Mouse (Mus musculus) adrenal gland, postnatal 10 days (tissue): ENCODE data around the gene Camk2d. TPM values are rescaled to one million over a fixed set of nuclear protein-coding genes. Genes with fewer than 3 reads are reported as not detected.

Experiments used
- DNase-seq: peaks from one replicate; pipeline ENCODE4 v3.0.0; 2021; ENCODE audit warnings: mixed read lengths
- total RNA-seq, 2 experiments: library from RNA; stranded (reverse); gene quantifications; 2 replicates each; pipeline ENCODE4 v1.2.3; 2021

Gene Camk2d
- total RNA-seq, 2 experiments from 2014 or later: 65.2 to 73.8 TPM

GRCm38 (mm10) chr3:126691565-126691964 is 95.5 kb downstream of the Camk2d start:
- no peak for DNase-seq

GRCm38 (mm10) chr3:126692797-126693196 is 96.7 kb downstream of the Camk2d start:
- DNase-seq: no peak

- peak; percentile 49 for DNase-seq
Measured at GRCm38 (mm10) chr3:126693302-126693701, 97.2 kb downstream of the Camk2d start.

- DNase-seq: peak; percentile 77
Measured at GRCm38 (mm10) chr3:126695456-126696293, 99.6 kb downstream of the Camk2d start.

GRCm38 (mm10) chr3:126696620-126697019 is 100.5 kb downstream of the Camk2d start:
- no peak for DNase-seq

- DNase-seq: no peak
Measured at GRCm38 (mm10) chr3:126699740-126700139, 103.6 kb downstream of the Camk2d start.

- no peak for DNase-seq
Measured at GRCm38 (mm10) chr3:126701067-126701466, 105.0 kb downstream of the Camk2d start.

- DNase-seq: no peak
Measured at GRCm38 (mm10) chr3:126701586-126701985, 105.5 kb downstream of the Camk2d start.

- DNase-seq: no peak
Measured at GRCm38 (mm10) chr3:126705490-126705889, 109.4 kb downstream of the Camk2d start.

GRCm38 (mm10) chr3:126714281-126714680 is 118.2 kb downstream of the Camk2d start:
- DNase-seq: no peak

GRCm38 (mm10) chr3:126723021-126723449 is 126.9 kb downstream of the Camk2d start:
- DNase-seq: peak; percentile 34

- no peak for DNase-seq
Measured at GRCm38 (mm10) chr3:126723458-126723857, 127.4 kb downstream of the Camk2d start.

- DNase-seq: no peak
Measured at GRCm38 (mm10) chr3:126725647-126726046, 129.5 kb downstream of the Camk2d start.

GRCm38 (mm10) chr3:126727387-126727786 is 131.3 kb downstream of the Camk2d start:
- no peak for DNase-seq

GRCm38 (mm10) chr3:126730411-126730810 is 134.3 kb downstream of the Camk2d start:
- DNase-seq: no peak

GRCm38 (mm10) chr3:126732323-126732722 is 136.2 kb downstream of the Camk2d start:
- DNase-seq: no peak

GRCm38 (mm10) chr3:126734533-126734932 is 138.4 kb downstream of the Camk2d start:
- no peak for DNase-seq

- DNase-seq: no peak
Measured at GRCm38 (mm10) chr3:126735211-126735610, 139.1 kb downstream of the Camk2d start.

GRCm38 (mm10) chr3:126737128-126737527 is 141.0 kb downstream of the Camk2d start:
- no peak for DNase-seq

- DNase-seq: no peak
Measured at GRCm38 (mm10) chr3:126740146-126740545, 144.0 kb downstream of the Camk2d start.

GRCm38 (mm10) chr3:126744432-126745133 is 148.5 kb downstream of the Camk2d start:
- no peak for DNase-seq

GRCm38 (mm10) chr3:126746148-126746803 is 150.2 kb downstream of the Camk2d start:
- DNase-seq: peak; percentile 37

GRCm38 (mm10) chr3:126747628-126748027 is 151.5 kb downstream of the Camk2d start:
- no peak for DNase-seq
